Mouse (Mus musculus): ENCODE data around the gene Rabgef1. TPM values are rescaled to one million over a fixed set of nuclear protein-coding genes. Genes with fewer than 3 reads are reported as not detected.

Rabgef1 gene
- total RNA-seq (2014; rRNA removed) (23.0 and 26.8 TPM in 2 replicates), polyA plus RNA-seq (2015; fragmentation: Nextera tagmentation; extraction: Ambion mirVana) (23.8 and 32.5 TPM in 2 replicates)

GRCm38 (mm10) chr5:130171423-130171954 is at the start of gene Rabgef1:
TSS of gene Rabgef1 (plus strand) at chr5:130171798.
- Histone ChIP-seq H3K36me3 (ENCODE audit: insufficient read depth) (no peaks in the 10 kb centered on the region), H3K9me3 (ENCODE audit: low read length) (no peaks in the 10 kb centered on the region), H3K9ac (peak within 1 kb of the TSS; percentile 87), H3K4me2 (ENCODE audit: low read depth) (peak within 1 kb of the TSS; percentile 83), H3K27ac (ENCODE audit: low read depth, low read length) (peak within 1 kb of the TSS; percentile 89), H3K4me1 (ENCODE audit: insufficient read depth) (peaks cover 14% of the 10 kb centered on the region), H3K27me3 (ENCODE audit: insufficient read depth, low read length) (no peaks in the 10 kb centered on the region), H3K4me3 (ENCODE audit: low read depth, low read length) (peak within 1 kb of the TSS; percentile 89)
- DNase-seq (peak; percentile 94), ATAC-seq (peak; percentile 98)
- TF ChIP-seq CTCF (IDR thresholded peaks at IDR 0.05; ENCODE audit: low read depth), result no peak
- WGBS, result 7% methylated on average over 52 of the region's 62 CpGs

DNA sequence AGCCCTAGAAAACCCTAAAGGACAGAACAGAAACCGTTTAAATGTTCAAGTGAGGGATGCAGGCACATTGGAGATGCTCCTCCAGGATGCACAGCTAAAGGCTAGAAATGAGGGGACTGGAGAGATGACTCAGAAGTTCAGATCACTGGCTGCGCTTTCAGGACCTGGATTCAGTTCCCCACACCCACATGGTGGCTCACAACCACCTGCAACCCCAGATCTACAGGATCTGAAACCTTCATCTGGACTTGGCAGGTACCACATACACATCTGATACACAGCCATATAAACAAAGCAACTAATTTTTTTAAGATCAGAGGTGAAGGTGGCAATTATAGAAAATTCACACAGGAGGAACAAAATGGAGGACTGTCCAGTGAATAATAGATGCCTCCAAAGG is 49.2 kb upstream of the Rabgef1 start:
- ATAC-seq, result no peak

GRCm38 (mm10) chr5:130124271-130124670 is 47.3 kb upstream of the Rabgef1 start:
- no peak overlapping the region for H3K27ac ChIP-seq (ENCODE audit: low read depth, low read length)
- DNase-seq (no peak), ATAC-seq (no peak)
- H3K36me3 ChIP-seq (ENCODE audit: insufficient read depth), result no peaks in the 10 kb centered on the region
- H3K9me3 ChIP-seq (ENCODE audit: low read length), result no peaks in the 10 kb centered on the region
- H3K4me1 ChIP-seq (ENCODE audit: insufficient read depth), result no peaks in the 10 kb centered on the region
- no peak overlapping the region for H3K4me3 ChIP-seq (ENCODE audit: low read depth, low read length)
- WGBS, result 79% methylated on average over 5 of the region's 5 CpGs
- H3K4me2 ChIP-seq (ENCODE audit: low read depth), result no peak overlapping the region
- no peak overlapping the region for H3K9ac ChIP-seq
- no peak for TF ChIP-seq CTCF (IDR thresholded peaks at IDR 0.05; ENCODE audit: low read depth)
- no peaks in the 10 kb centered on the region for H3K27me3 ChIP-seq (ENCODE audit: insufficient read depth, low read length)

More for the DNA sequence above, 49.2 kb upstream of the Rabgef1 start:
- Histone ChIP-seq H3K9ac (no peak overlapping the region), H3K36me3 (ENCODE audit: insufficient read depth) (no peaks in the 10 kb centered on the region), H3K4me3 (ENCODE audit: low read depth, low read length) (no peak overlapping the region), H3K4me1 (ENCODE audit: insufficient read depth) (no peaks in the 10 kb centered on the region), H3K27me3 (ENCODE audit: insufficient read depth, low read length) (no peaks in the 10 kb centered on the region), H3K4me2 (ENCODE audit: low read depth) (no peak overlapping the region), H3K27ac (ENCODE audit: low read depth, low read length) (no peak overlapping the region), H3K9me3 (ENCODE audit: low read length) (no peaks in the 10 kb centered on the region)
- WGBS, result 81% methylated on average over 2 of the region's 2 CpGs
- DNase-seq, result no peak
- no peak for TF ChIP-seq CTCF (IDR thresholded peaks at IDR 0.05; ENCODE audit: low read depth)

GRCm38 (mm10) chr5:130128686-130129523 is 42.7 kb upstream of the Rabgef1 start:
- no peak overlapping the region for H3K27ac ChIP-seq (ENCODE audit: low read depth, low read length)
- 80% methylated on average over 10 of the region's 11 CpGs for WGBS
- H3K9ac ChIP-seq, result no peak overlapping the region
- no peaks in the 10 kb centered on the region for H3K4me1 ChIP-seq (ENCODE audit: insufficient read depth)
- H3K36me3 ChIP-seq (ENCODE audit: insufficient read depth), result no peaks in the 10 kb centered on the region
- H3K27me3 ChIP-seq (ENCODE audit: insufficient read depth, low read length), result no peaks in the 10 kb centered on the region
- no peak for TF ChIP-seq CTCF (IDR thresholded peaks at IDR 0.05; ENCODE audit: low read depth)
- H3K9me3 ChIP-seq (ENCODE audit: low read length), result no peaks in the 10 kb centered on the region
- no peak for DNase-seq
- no peak for ATAC-seq
- H3K4me3 ChIP-seq (ENCODE audit: low read depth, low read length), result no peak overlapping the region
- no peak overlapping the region for H3K4me2 ChIP-seq (ENCODE audit: low read depth)

- H3K27ac ChIP-seq (ENCODE audit: low read depth, low read length), result no peak overlapping the region
- TF ChIP-seq CTCF (IDR thresholded peaks at IDR 0.05; ENCODE audit: low read depth), result no peak
- H3K9me3 ChIP-seq (ENCODE audit: low read length), result no peaks in the 10 kb centered on the region
- no peaks in the 10 kb centered on the region for H3K27me3 ChIP-seq (ENCODE audit: insufficient read depth, low read length)
- no peak overlapping the region for H3K4me2 ChIP-seq (ENCODE audit: low read depth)
- ATAC-seq (no peak), DNase-seq (no peak)
- H3K36me3 ChIP-seq (ENCODE audit: insufficient read depth), result no peaks in the 10 kb centered on the region
- 85% methylated on average over 5 of the region's 5 CpGs for WGBS
- H3K9ac ChIP-seq, result no peak overlapping the region
- no peak overlapping the region for H3K4me3 ChIP-seq (ENCODE audit: low read depth, low read length)
- H3K4me1 ChIP-seq (ENCODE audit: insufficient read depth), result no peaks in the 10 kb centered on the region
These were observed 42.1 kb upstream of the Rabgef1 start for GRCm38 (mm10) chr5:130129524-130129793.

DNA sequence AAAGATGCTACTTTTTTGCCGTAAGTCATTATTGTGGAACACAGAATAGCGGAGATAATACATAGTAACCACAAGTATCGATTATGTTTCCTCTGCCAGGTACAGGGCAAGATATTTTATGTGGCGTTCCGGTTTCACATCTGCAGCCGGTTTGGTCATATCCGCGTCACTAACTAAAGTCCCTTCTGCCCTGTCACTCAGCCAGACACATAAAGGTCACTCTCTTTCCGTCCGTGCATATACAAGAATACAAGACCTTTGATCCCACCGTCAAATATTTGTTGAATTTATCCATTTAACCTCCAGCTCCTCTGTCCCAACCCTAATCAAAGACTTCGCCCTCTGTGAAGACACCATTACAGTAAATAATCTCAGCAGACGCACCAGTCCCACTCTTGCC is 35.0 kb upstream of the Rabgef1 start:
- Histone ChIP-seq H3K4me2 (ENCODE audit: low read depth) (no peak overlapping the region), H3K4me1 (ENCODE audit: insufficient read depth) (no peaks in the 10 kb centered on the region), H3K9ac (no peak overlapping the region), H3K4me3 (ENCODE audit: low read depth, low read length) (no peak overlapping the region), H3K36me3 (ENCODE audit: insufficient read depth) (peaks cover 4% of the 10 kb centered on the region; the same call in 1 of the 2 replicates), H3K27ac (ENCODE audit: low read depth, low read length) (no peak overlapping the region), H3K27me3 (ENCODE audit: insufficient read depth, low read length) (no peaks in the 10 kb centered on the region), H3K9me3 (ENCODE audit: low read length) (no peaks in the 10 kb centered on the region)
- no peak for ATAC-seq
- WGBS, result 95% methylated on average over 13 of the region's 13 CpGs
- no peak for TF ChIP-seq CTCF (IDR thresholded peaks at IDR 0.05; ENCODE audit: low read depth)
- DNase-seq, result no peak

- H3K4me3 ChIP-seq (ENCODE audit: low read depth, low read length), result no peak overlapping the region
- H3K27ac ChIP-seq (ENCODE audit: low read depth, low read length), result no peak overlapping the region
- no peaks in the 10 kb centered on the region for H3K9me3 ChIP-seq (ENCODE audit: low read length)
- 29% methylated on average over 8 of the region's 8 CpGs for WGBS
- no peaks in the 10 kb centered on the region for H3K27me3 ChIP-seq (ENCODE audit: insufficient read depth, low read length)
- no peak overlapping the region for H3K4me2 ChIP-seq (ENCODE audit: low read depth)
- no peak overlapping the region for H3K9ac ChIP-seq
- H3K36me3 ChIP-seq (ENCODE audit: insufficient read depth), result peaks cover 4% of the 10 kb centered on the region; the same call in 1 of the 2 replicates
- TF ChIP-seq CTCF (IDR thresholded peaks at IDR 0.05; ENCODE audit: low read depth), result peak; percentile 90
- no peak for ATAC-seq
- DNase-seq, result peak; percentile 81
- H3K4me1 ChIP-seq (ENCODE audit: insufficient read depth), result peaks cover 5% of the 10 kb centered on the region; the same call in 1 of the 2 replicates
These were observed 32.2 kb upstream of the Rabgef1 start for GRCm38 (mm10) chr5:130139393-130139792.
